Mouse (Mus musculus): ENCODE results near the gene Atp5b. TPM values are rescaled to one million over a fixed set of nuclear protein-coding genes. Genes with fewer than 3 reads are reported as not detected.

Atp5b gene
- polyA plus RNA-seq, 2 experiments: 1,269 to 2,011 TPM

- DNase-seq (ENCODE audit: low spot score) (peak; percentile 99), ATAC-seq (ENCODE audit: low FRiP score, low read depth) (peak; percentile 93)
- Histone ChIP-seq H3K36me3 (ENCODE audit: control insufficient read depth, insufficient read depth, low read length) (peaks cover 15% of the 10 kb centered on the region), H3K4me2 (replicated peaks; ENCODE audit: low read depth, low read length, severe bottlenecking) (peak within 1 kb of the TSS; percentile 72), H3K9me3 (ENCODE audit: control insufficient read depth, low read length) (no peaks in the 10 kb centered on the region), H3K27me3 (ENCODE audit: control insufficient read depth, insufficient read depth, low read length) (no peaks in the 10 kb centered on the region), H3K27ac (replicated peaks; ENCODE audit: low read depth, low read length) (peak within 1 kb of the TSS; percentile 96), H3K9ac (ENCODE audit: low read depth, low read length, severe bottlenecking) (peak within 1 kb of the TSS; percentile 94), H3K4me1 (ENCODE audit: control insufficient read depth, insufficient read depth, low read length) (peaks cover 15% of the 10 kb centered on the region), H3K4me3 (replicated peaks; ENCODE audit: low read length) (peak within 1 kb of the TSS; percentile 90)
- WGBS: under 1% methylated on average over 59 of the region's 72 CpGs
- TF ChIP-seq POLR2A (IDR thresholded peaks at IDR 0.05; ENCODE audit: borderline replicate concordance, extremely low read depth, insufficient read depth, insufficient read length): peak; percentile 82; the same call in 1 of the 2 replicates
These were observed 24.4 kb upstream of the Atp5b start, which contains the start of gene Ptges3 for GRCm38 (mm10) chr10:128058601-128059151. Ptges3 (plus strand) TSS chr10:128058954.

- no peaks in the 10 kb centered on the region for H3K27me3 ChIP-seq (ENCODE audit: control insufficient read depth, insufficient read depth, low read length)
- peak overlapping the region; percentile 72 for H3K4me2 ChIP-seq (replicated peaks; ENCODE audit: low read depth, low read length, severe bottlenecking)
- peaks cover 20% of the 10 kb centered on the region for H3K36me3 ChIP-seq (ENCODE audit: control insufficient read depth, insufficient read depth, low read length)
- peak overlapping the region; percentile 94 for H3K9ac ChIP-seq (ENCODE audit: low read depth, low read length, severe bottlenecking)
- TF ChIP-seq POLR2A (IDR thresholded peaks at IDR 0.05; ENCODE audit: borderline replicate concordance, extremely low read depth, insufficient read depth, insufficient read length): 0 out of 2 replicates have a peak, but pooled peaks have one; percentile 3
- DNase-seq (ENCODE audit: low spot score): peak; percentile 62
- peaks cover 15% of the 10 kb centered on the region for H3K4me1 ChIP-seq (ENCODE audit: control insufficient read depth, insufficient read depth, low read length)
- peak overlapping the region; percentile 96 for H3K27ac ChIP-seq (replicated peaks; ENCODE audit: low read depth, low read length)
- no peak; the same call in 1 of the 2 replicates for ATAC-seq (ENCODE audit: low FRiP score, low read depth)
- peak overlapping the region; percentile 90 for H3K4me3 ChIP-seq (replicated peaks; ENCODE audit: low read length)
- no peaks in the 10 kb centered on the region for H3K9me3 ChIP-seq (ENCODE audit: control insufficient read depth, low read length)
- under 1% methylated on average over 34 of the region's 62 CpGs for WGBS
These were observed 23.7 kb upstream of the Atp5b start for GRCm38 (mm10) chr10:128059207-128059981.

- WGBS: 82% methylated on average over 5 of the region's 5 CpGs
- no peaks in the 10 kb centered on the region for H3K27me3 ChIP-seq (ENCODE audit: control insufficient read depth, insufficient read depth, low read length)
- no peak overlapping the region for H3K27ac ChIP-seq (replicated peaks; ENCODE audit: low read depth, low read length)
- ATAC-seq (ENCODE audit: low FRiP score, low read depth): no peak
- no peaks in the 10 kb centered on the region for H3K9me3 ChIP-seq (ENCODE audit: control insufficient read depth, low read length)
- no peak for TF ChIP-seq POLR2A (IDR thresholded peaks at IDR 0.05; ENCODE audit: borderline replicate concordance, extremely low read depth, insufficient read depth, insufficient read length)
- H3K9ac ChIP-seq (ENCODE audit: low read depth, low read length, severe bottlenecking): 0 out of 2 replicates have a peak overlapping the region, but pooled peaks have one; percentile 94
- H3K4me3 ChIP-seq (replicated peaks; ENCODE audit: low read length): peak overlapping the region; percentile 90; the same call in 1 of the 2 replicates
- peak overlapping the region; percentile 72 for H3K4me2 ChIP-seq (replicated peaks; ENCODE audit: low read depth, low read length, severe bottlenecking)
- H3K36me3 ChIP-seq (ENCODE audit: control insufficient read depth, insufficient read depth, low read length): peaks cover 20% of the 10 kb centered on the region
- H3K4me1 ChIP-seq (ENCODE audit: control insufficient read depth, insufficient read depth, low read length): peaks cover 15% of the 10 kb centered on the region
- no peak for DNase-seq (ENCODE audit: low spot score)
These were observed 22.0 kb upstream of the Atp5b start for GRCm38 (mm10) chr10:128061109-128061508.

- no peak overlapping the region for H3K27ac ChIP-seq (replicated peaks; ENCODE audit: low read depth, low read length)
- H3K36me3 ChIP-seq (ENCODE audit: control insufficient read depth, insufficient read depth, low read length): peaks cover 27% of the 10 kb centered on the region
- H3K4me2 ChIP-seq (replicated peaks; ENCODE audit: low read depth, low read length, severe bottlenecking): no peak overlapping the region
- H3K4me1 ChIP-seq (ENCODE audit: control insufficient read depth, insufficient read depth, low read length): peaks cover 15% of the 10 kb centered on the region
- no peak overlapping the region for H3K4me3 ChIP-seq (replicated peaks; ENCODE audit: low read length)
- 94% methylated on average over 6 of the region's 6 CpGs for WGBS
- H3K9ac ChIP-seq (ENCODE audit: low read depth, low read length, severe bottlenecking): no peak overlapping the region
- no peaks in the 10 kb centered on the region for H3K27me3 ChIP-seq (ENCODE audit: control insufficient read depth, insufficient read depth, low read length)
- DNase-seq (ENCODE audit: low spot score): no peak
- ATAC-seq (ENCODE audit: low FRiP score, low read depth): no peak
- TF ChIP-seq POLR2A (IDR thresholded peaks at IDR 0.05; ENCODE audit: borderline replicate concordance, extremely low read depth, insufficient read depth, insufficient read length): no peak
- H3K9me3 ChIP-seq (ENCODE audit: control insufficient read depth, low read length): no peaks in the 10 kb centered on the region
These were observed 20.7 kb upstream of the Atp5b start for GRCm38 (mm10) chr10:128062221-128062989.

- no peaks in the 10 kb centered on the region for H3K9me3 ChIP-seq (ENCODE audit: control insufficient read depth, low read length)
- H3K4me3 ChIP-seq (replicated peaks; ENCODE audit: low read length): no peak overlapping the region
- no peaks in the 10 kb centered on the region for H3K27me3 ChIP-seq (ENCODE audit: control insufficient read depth, insufficient read depth, low read length)
- no peak overlapping the region for H3K9ac ChIP-seq (ENCODE audit: low read depth, low read length, severe bottlenecking)
- no peak overlapping the region for H3K4me2 ChIP-seq (replicated peaks; ENCODE audit: low read depth, low read length, severe bottlenecking)
- no peak for TF ChIP-seq POLR2A (IDR thresholded peaks at IDR 0.05; ENCODE audit: borderline replicate concordance, extremely low read depth, insufficient read depth, insufficient read length)
- DNase-seq (ENCODE audit: low spot score): no peak
- no peak overlapping the region for H3K27ac ChIP-seq (replicated peaks; ENCODE audit: low read depth, low read length)
- peaks cover 52% of the 10 kb centered on the region for H3K36me3 ChIP-seq (ENCODE audit: control insufficient read depth, insufficient read depth, low read length)
- 78% methylated on average over 5 of the region's 5 CpGs for WGBS
- ATAC-seq (ENCODE audit: low FRiP score, low read depth): no peak
- H3K4me1 ChIP-seq (ENCODE audit: control insufficient read depth, insufficient read depth, low read length): no peaks in the 10 kb centered on the region
These were observed 17.0 kb upstream of the Atp5b start for GRCm38 (mm10) chr10:128066072-128066471.

Data from limb, embryonic 14.5 days (tissue).